Mouse (Mus musculus) forebrain, embryonic 10.5 days (tissue): ENCODE measurements around the gene Olfr1044. TPM values are rescaled to one million over a fixed set of nuclear protein-coding genes. Genes with fewer than 3 reads are reported as not detected.

Experiments
- polyA plus RNA-seq: library from polyadenylated mRNA; unstranded; fragments of >200 nt; fragmentation: Nextera tagmentation; extraction: Ambion mirVana; gene quantifications from 2 replicates; pipeline ENCODE4 v1.2.1, GENCODE M21; 2016

Olfr1044 gene
- polyA plus RNA-seq, 1 experiment from 2014 or later, result not detected

Other genes starting within 250 kb of the Olfr1044 start
- not detected in 2 replicates for gene Olfr1028, start 227.4 kb downstream of the Olfr1044 start, polyA plus RNA-seq
- not detected in 2 replicates for gene Olfr1029, start 203.9 kb downstream of the Olfr1044 start, polyA plus RNA-seq
- not detected in 2 replicates for gene Olfr1030, start 198.5 kb downstream of the Olfr1044 start, polyA plus RNA-seq
- gene Olfr1031, start 187.5 kb downstream of the Olfr1044 start, polyA plus RNA-seq, result not detected in 2 replicates
- gene Olfr1032, start 172.3 kb downstream of the Olfr1044 start, polyA plus RNA-seq, result not detected in 2 replicates
- not detected in 2 replicates for gene Olfr1033, start 157.2 kb downstream of the Olfr1044 start, polyA plus RNA-seq
- gene Olfr1034, start 132.0 kb downstream of the Olfr1044 start, polyA plus RNA-seq, result not detected in 2 replicates
- not detected in 2 replicates for gene Olfr1036, start 103.8 kb downstream of the Olfr1044 start, polyA plus RNA-seq
- not detected in 2 replicates for gene Olfr1037, start 90.4 kb downstream of the Olfr1044 start, polyA plus RNA-seq
- not detected in 2 replicates for gene Olfr1039, start 41.9 kb downstream of the Olfr1044 start, polyA plus RNA-seq
- gene Olfr1040, start 31.1 kb downstream of the Olfr1044 start, polyA plus RNA-seq, result not detected in 2 replicates
- gene Olfr1042, start 16.0 kb downstream of the Olfr1044 start, polyA plus RNA-seq, result not detected in 2 replicates
- not detected in 2 replicates for gene Olfr1043, start 10.3 kb downstream of the Olfr1044 start, polyA plus RNA-seq
- gene Olfr52, start 7.9 kb upstream of the Olfr1044 start, polyA plus RNA-seq, result not detected in 2 replicates
- not detected in 2 replicates for gene Olfr1045, start 25.2 kb upstream of the Olfr1044 start, polyA plus RNA-seq
- not detected in 2 replicates for gene Olfr1046, start 41.5 kb upstream of the Olfr1044 start, polyA plus RNA-seq
- not detected in 2 replicates for gene Olfr1047, start 53.6 kb upstream of the Olfr1044 start, polyA plus RNA-seq
- not detected in 2 replicates for gene Olfr1048, start 62.5 kb upstream of the Olfr1044 start, polyA plus RNA-seq
- gene Olfr1049, start 80.5 kb upstream of the Olfr1044 start, polyA plus RNA-seq, result not detected in 2 replicates
- gene Olfr1051, start 101.3 kb upstream of the Olfr1044 start, polyA plus RNA-seq, result not detected in 2 replicates
- gene Olfr1052, start 114.6 kb upstream of the Olfr1044 start, polyA plus RNA-seq, result not detected in 2 replicates
- gene Olfr1053, start 137.5 kb upstream of the Olfr1044 start, polyA plus RNA-seq, result not detected in 2 replicates
- gene Olfr1054, start 157.6 kb upstream of the Olfr1044 start, polyA plus RNA-seq, result not detected in 2 replicates
- not detected in 2 replicates for gene Olfr1055, start 172.5 kb upstream of the Olfr1044 start, polyA plus RNA-seq
- not detected in 2 replicates for gene Olfr1056, start 184.6 kb upstream of the Olfr1044 start, polyA plus RNA-seq
- gene Olfr1057, start 200.6 kb upstream of the Olfr1044 start, polyA plus RNA-seq, result not detected in 2 replicates
- not detected in 2 replicates for gene Olfr1058, start 210.7 kb upstream of the Olfr1044 start, polyA plus RNA-seq
- not detected in 2 replicates for gene Olfr1061, start 236.2 kb upstream of the Olfr1044 start, polyA plus RNA-seq
- not detected in 2 replicates for gene Olfr1062, start 248.9 kb upstream of the Olfr1044 start, polyA plus RNA-seq